Mouse (Mus musculus) adrenal gland, adult (tissue): ENCODE results near the gene Gm6121.
"Not testable (repeated sequence)": the region's sequence is repeated elsewhere in the genome, so short reads cannot be mapped to it uniquely, and the experiment has no call there.

ENCODE experiments used
- DNase-seq, 2 experiments: peaks; one replicate each; pipeline ENCODE4 v3.0.0; 2022 to 2023; ENCODE audit warnings: low spot score in 1 of 2; ENCODE audit not compliant: inconsistent age in 2 of 2

Gm6121 gene

GRCm38 (mm10) chrX:26935597-26935996 lies at the start of gene Gm6121:
Gene Gm6121 (minus strand): TSS chrX:26935697.
- not testable (repeated sequence) for DNase-seq
